Mouse (Mus musculus) bone marrow, adult 2 months (tissue): ENCODE measurements around the gene Plekhf1. TPM values are rescaled to one million over a fixed set of nuclear protein-coding genes. Genes with fewer than 3 reads are reported as not detected.

Experiments
- H3K27ac ChIP-seq: fragments of 200-500 bp; 2 replicates; pipeline ENCODE4 v1.5.1; 2012; ENCODE audit warnings: low read depth, mild to moderate bottlenecking, control low read depth, inconsistent platforms, low read length; ENCODE audit not compliant: control insufficient read depth, poor library complexity, insufficient read depth
- H3K4me1 ChIP-seq: fragments of 200-500 bp; 2 replicates; pipeline ENCODE4 v1.6.1; 2011; ENCODE audit warnings: low read length; ENCODE audit not compliant: control insufficient read depth, insufficient read depth
- H3K4me3 ChIP-seq: fragments of 200-500 bp; replicated peaks from 2 replicates; pipeline ENCODE3; 2011; ENCODE audit warnings: mild to moderate bottlenecking, low read depth, low read length, control low read depth; ENCODE audit not compliant: control insufficient read depth
- CTCF ChIP-seq: fragments of 200-500 bp; IDR thresholded peaks from 2 replicates; pipeline ENCODE4 v1.5.1; 2011; ENCODE audit warnings: low read length, control low read depth; ENCODE audit not compliant: control insufficient read depth, insufficient read depth
- POLR2A ChIP-seq: fragments of 200-500 bp; IDR thresholded peaks from 2 replicates; pipeline ENCODE4 v1.6.1; 2011; ENCODE audit warnings: low read depth, mild to moderate bottlenecking, control low read depth, low read length, borderline replicate concordance; ENCODE audit not compliant: control insufficient read depth
- WGBS: fragments of 180-500 bp; shearing (Covaris S2); methylation state at CpG from one replicate; pipeline ENCODE4 v1.1.7; 2018; 5-methylcytosine and 5-hydroxymethylcytosine counted together
- polyA plus RNA-seq: library from polyadenylated mRNA; stranded (reverse); fragments of >200 nt; gene quantifications from 2 replicates; pipeline ENCODE4 v1.2.4, GENCODE M21; 2011; ENCODE audit warnings: low replicate concordance; ENCODE audit not compliant: missing spikeins, insufficient read depth, insufficient read length

Plekhf1 gene
- polyA plus RNA-seq, 1 experiment, result 1.1 TPM

GRCm38 (mm10) chr7:38253441-38253840, 25.6 kb upstream of the Plekhf1 start:
- no peaks in the 10 kb centered on the region for H3K4me1 ChIP-seq
- TF ChIP-seq POLR2A (no peak), CTCF (no peak)
- H3K4me3 ChIP-seq, result no peak overlapping the region
- no peak overlapping the region for H3K27ac ChIP-seq

GRCm38 (mm10) chr7:38251494-38252216, 23.8 kb upstream of the Plekhf1 start:
- TF ChIP-seq POLR2A (no peak), CTCF (no peak)
- H3K4me1 ChIP-seq, result no peaks in the 10 kb centered on the region
- no peak overlapping the region for H3K4me3 ChIP-seq
- H3K27ac ChIP-seq, result no peak overlapping the region
- WGBS, result 52% methylated on average over 5 of the region's 5 CpGs

- TF ChIP-seq POLR2A (no peak), CTCF (no peak)
- Histone ChIP-seq H3K4me1 (no peaks in the 10 kb centered on the region), H3K27ac (no peak overlapping the region), H3K4me3 (no peak overlapping the region)
- 79% methylated on average over 4 of the region's 4 CpGs for WGBS
These were observed 14.6 kb upstream of the Plekhf1 start for GRCm38 (mm10) chr7:38242417-38242816.

- H3K4me1 ChIP-seq, result no peaks in the 10 kb centered on the region
- TF ChIP-seq POLR2A, result no peak
- TF ChIP-seq CTCF, result no peak
- no peak overlapping the region for H3K27ac ChIP-seq
- H3K4me3 ChIP-seq, result no peak overlapping the region
These were observed 9.3 kb upstream of the Plekhf1 start for GRCm38 (mm10) chr7:38237140-38237539.

- Histone ChIP-seq H3K27ac (no peak overlapping the region), H3K4me3 (no peak overlapping the region), H3K4me1 (no peaks in the 10 kb centered on the region)
- TF ChIP-seq POLR2A (no peak), CTCF (no peak)
- WGBS, result 47% methylated on average over 11 of the region's 11 CpGs
These were observed 8.7 kb upstream of the Plekhf1 start for GRCm38 (mm10) chr7:38236400-38237105.

GRCm38 (mm10) chr7:38230285-38230684, 2.5 kb upstream of the Plekhf1 start:
- no peak for TF ChIP-seq POLR2A
- no peak for TF ChIP-seq CTCF
- Histone ChIP-seq H3K4me1 (peaks cover 2% of the 10 kb centered on the region), H3K4me3 (no peak overlapping the region), H3K27ac (no peak overlapping the region)
- WGBS, result 37% methylated on average over 8 of the region's 8 CpGs

GRCm38 (mm10) chr7:38228329-38228728, 513 bp upstream of the Plekhf1 start:
- no peak for TF ChIP-seq POLR2A
- peaks cover 2% of the 10 kb centered on the region for H3K4me1 ChIP-seq
- H3K27ac ChIP-seq, result no peak overlapping the region
- peak overlapping the region; percentile 74 for H3K4me3 ChIP-seq
- WGBS, result 32% methylated on average over 8 of the region's 8 CpGs

- WGBS, result under 1% methylated on average over 25 of the region's 25 CpGs
- H3K4me3 ChIP-seq, result peak overlapping the region; percentile 74
- TF ChIP-seq POLR2A (no peak), CTCF (no peak)
- H3K27ac ChIP-seq, result peak overlapping the region; percentile 41
- peaks cover 2% of the 10 kb centered on the region for H3K4me1 ChIP-seq
These were observed 476 bp downstream of the Plekhf1 start for GRCm38 (mm10) chr7:38227181-38227899.

GRCm38 (mm10) chr7:38226226-38226625, 1.6 kb downstream of the Plekhf1 start:
- Histone ChIP-seq H3K27ac (no peak overlapping the region), H3K4me3 (no peak overlapping the region), H3K4me1 (peaks cover 2% of the 10 kb centered on the region)
- WGBS, result 74% methylated on average over 2 of the region's 2 CpGs
- no peak for TF ChIP-seq POLR2A
- no peak for TF ChIP-seq CTCF
